Mouse (Mus musculus) retina, postnatal 1 day (tissue): ENCODE data around the gene Hoxc8.
A peak's percentile ranks its signal among the peaks of the same experiment; 100 is the strongest.

Experiments
- DNase-seq: peaks from one replicate; pipeline ENCODE4 v3.0.0-alpha.2; 2012

The Hoxc8 gene

GRCm38 (mm10) chr15:102984925-102985324, 5.5 kb upstream of the Hoxc8 start:
- DNase-seq: no peak

GRCm38 (mm10) chr15:102987124-102987833, 3.1 kb upstream of the Hoxc8 start:
- peak; percentile 93 for DNase-seq

DNA sequence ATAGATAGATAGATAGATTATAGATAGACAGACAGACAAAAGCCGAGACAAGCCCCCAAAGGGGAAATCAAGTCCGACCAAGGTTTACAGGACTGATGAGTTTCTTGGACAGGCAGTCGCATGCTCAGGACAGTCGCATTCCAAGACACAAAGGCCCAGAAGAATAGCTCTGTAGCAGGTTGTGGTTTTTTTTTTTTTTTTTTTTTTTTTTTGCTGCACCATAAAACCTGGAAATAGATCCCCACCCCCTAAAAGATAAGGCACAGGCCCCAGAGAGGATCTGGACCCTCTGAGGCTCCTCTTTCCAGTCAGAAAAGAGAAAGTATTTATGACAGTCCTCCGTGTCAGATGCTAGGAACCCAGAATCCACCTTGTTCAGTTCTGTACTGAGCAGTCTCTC, 2.3 kb upstream of the Hoxc8 start:
- no peak for DNase-seq

GRCm38 (mm10) chr15:102991782-102992181, 1.4 kb downstream of the Hoxc8 start:
- DNase-seq: no peak

- no peak for DNase-seq
These were observed 1.8 kb downstream of the Hoxc8 start for GRCm38 (mm10) chr15:102992206-102992605.

DNA sequence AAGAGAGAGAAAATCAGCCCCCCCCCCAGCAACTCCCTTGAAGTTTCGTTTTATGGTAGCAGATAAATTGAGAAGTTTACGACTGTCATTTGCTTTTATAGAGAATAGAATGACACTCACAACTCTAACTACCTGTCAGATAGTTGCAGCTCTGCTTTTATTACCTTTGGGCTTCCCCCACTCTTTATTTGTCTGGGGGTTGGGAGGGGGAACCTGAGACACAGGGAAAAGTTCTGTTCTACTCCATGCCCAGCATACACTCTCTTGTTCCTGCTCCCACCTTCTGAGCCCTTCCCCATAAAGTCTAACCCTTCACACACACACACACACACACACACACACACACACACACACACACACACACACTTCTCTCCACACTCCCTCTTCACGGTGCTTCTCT, 2.5 kb downstream of the Hoxc8 start:
- no peak for DNase-seq

DNA sequence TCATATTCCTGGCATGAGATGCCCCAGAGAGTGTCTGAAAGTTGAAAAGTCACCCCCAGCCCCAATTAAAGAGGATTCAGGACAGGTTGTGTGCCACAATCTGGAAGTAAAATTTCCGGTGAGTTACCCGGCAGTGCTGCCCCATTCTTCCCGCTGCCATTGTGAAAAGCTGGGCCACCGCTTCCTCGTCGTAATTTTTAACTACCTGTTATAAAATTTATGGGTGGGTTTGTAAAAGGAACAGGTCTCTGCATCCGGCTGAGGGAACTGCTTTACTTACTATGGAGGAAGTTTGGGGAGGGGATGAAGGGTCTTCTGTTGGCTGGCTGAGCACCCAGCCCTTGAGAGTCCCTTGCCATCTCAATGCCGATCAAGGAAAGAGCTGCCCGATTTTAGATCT, 6.1 kb downstream of the Hoxc8 start:
- no peak for DNase-seq

- DNase-seq: no peak
These were observed 7.0 kb downstream of the Hoxc8 start for GRCm38 (mm10) chr15:102997431-102997830.

GRCm38 (mm10) chr15:102997939-102998355, 7.5 kb downstream of the Hoxc8 start, which contains the start of gene Hoxc6:
Gene Hoxc6 (plus strand): TSS chr15:102998257.
- no peak for DNase-seq

DNA sequence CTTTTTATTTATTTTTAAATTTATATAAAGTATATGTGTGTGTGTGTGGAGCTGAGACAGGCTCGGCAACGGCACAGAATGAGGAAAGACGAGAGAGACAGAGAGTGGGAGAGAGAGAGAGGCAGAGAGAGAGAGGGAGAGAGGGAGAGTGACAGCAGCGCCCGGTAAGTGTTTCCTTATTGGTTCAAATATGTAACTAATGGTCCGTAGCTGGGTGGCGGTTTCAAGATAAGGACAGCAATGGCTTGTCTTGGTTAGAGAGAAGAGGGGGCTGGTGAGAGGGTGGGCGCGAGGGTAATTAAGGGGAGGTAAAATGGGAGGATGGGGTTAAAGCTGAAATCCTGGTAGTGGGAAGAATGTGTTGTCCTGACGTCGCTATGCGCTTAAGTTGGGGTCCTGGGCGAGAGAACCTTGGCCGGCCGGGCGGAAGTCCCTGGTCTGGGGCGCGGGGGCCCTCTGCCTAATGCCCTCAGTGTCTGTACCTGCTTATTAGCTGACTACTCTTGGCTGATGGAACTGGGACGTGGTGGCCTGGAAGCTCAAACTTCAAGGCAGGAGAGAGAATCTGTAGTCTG, 8.3 kb downstream of the Hoxc8 start:
- DNase-seq: no peak

DNA sequence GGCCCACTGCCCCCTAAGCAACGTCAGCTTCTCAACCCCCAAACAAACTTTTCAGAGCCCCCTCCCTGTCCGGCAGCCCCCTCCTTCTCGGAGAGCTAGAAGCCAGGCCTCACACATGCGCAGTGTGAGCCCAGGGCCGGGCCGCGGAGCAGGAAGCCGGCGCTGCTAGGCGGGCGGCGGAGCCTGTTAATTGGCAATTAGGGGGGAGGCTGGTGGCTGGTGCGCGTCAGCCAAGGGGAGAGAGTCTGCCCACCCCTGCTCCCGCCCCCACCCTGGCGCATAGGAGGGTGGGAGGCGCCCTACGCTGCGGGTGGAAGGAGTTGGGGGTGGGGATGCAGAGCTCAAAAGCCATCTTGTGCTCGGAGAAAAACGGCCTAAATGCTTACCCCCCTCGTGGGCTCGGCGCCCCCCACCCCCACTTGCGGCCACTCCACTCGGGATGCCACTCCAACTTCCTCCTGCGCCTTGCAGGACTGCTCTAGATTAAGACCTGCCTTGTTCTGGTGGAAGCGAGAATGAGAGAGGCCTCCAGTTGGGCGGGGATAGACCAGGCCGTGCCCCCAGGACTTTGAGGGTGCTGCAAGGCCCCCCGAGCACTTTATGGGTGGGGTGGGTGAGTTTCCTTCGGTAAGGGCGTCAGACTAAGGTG, 8.9 kb downstream of the Hoxc8 start:
- DNase-seq: peak; percentile 93

- no peak for DNase-seq
These were observed 9.5 kb downstream of the Hoxc8 start for GRCm38 (mm10) chr15:102999955-103000354.

- no peak for DNase-seq
These were observed 10.1 kb downstream of the Hoxc8 start for GRCm38 (mm10) chr15:103000501-103000901.

- DNase-seq: no peak
These were observed 11.0 kb downstream of the Hoxc8 start for GRCm38 (mm10) chr15:103001370-103001769.

- DNase-seq: no peak
These were observed 11.7 kb downstream of the Hoxc8 start for GRCm38 (mm10) chr15:103002156-103002555.

DNA sequence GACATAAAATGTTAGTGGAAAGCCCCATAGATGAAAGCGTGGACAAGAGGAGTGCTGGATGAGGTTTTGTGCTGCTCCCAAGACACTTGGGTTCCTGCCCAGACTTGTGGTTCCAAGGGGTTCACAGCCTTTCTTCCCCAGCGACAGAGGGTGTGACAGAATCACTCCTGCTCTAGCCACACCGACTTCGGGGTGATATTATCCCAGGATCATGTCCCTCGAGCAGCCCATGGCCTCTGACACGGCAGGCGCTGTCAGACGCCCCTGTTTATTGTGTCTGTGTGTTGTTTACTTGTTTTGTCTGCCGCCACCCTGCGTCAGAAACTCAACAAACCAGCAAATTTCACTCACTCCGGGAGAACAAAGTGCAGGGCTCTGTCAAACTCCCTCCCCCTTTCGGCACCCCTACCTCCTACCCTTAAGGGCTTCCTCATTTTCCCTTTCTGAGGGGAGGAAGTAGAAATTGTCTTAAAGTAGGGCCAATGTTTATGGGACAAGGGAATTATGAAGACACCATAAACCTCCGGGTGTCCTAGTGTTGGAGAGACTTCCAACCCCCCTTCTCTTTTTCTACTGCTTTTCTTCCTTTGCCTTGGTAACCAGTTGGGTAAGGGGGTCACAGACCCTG, 12.5 kb downstream of the Hoxc8 start:
- DNase-seq: no peak

- DNase-seq: no peak
These were observed 14.9 kb downstream of the Hoxc8 start for GRCm38 (mm10) chr15:103005308-103005707.

GRCm38 (mm10) chr15:103005797-103006196, 15.4 kb downstream of the Hoxc8 start:
- no peak for DNase-seq

GRCm38 (mm10) chr15:103006326-103006725, 15.9 kb downstream of the Hoxc8 start:
- DNase-seq: no peak

DNA sequence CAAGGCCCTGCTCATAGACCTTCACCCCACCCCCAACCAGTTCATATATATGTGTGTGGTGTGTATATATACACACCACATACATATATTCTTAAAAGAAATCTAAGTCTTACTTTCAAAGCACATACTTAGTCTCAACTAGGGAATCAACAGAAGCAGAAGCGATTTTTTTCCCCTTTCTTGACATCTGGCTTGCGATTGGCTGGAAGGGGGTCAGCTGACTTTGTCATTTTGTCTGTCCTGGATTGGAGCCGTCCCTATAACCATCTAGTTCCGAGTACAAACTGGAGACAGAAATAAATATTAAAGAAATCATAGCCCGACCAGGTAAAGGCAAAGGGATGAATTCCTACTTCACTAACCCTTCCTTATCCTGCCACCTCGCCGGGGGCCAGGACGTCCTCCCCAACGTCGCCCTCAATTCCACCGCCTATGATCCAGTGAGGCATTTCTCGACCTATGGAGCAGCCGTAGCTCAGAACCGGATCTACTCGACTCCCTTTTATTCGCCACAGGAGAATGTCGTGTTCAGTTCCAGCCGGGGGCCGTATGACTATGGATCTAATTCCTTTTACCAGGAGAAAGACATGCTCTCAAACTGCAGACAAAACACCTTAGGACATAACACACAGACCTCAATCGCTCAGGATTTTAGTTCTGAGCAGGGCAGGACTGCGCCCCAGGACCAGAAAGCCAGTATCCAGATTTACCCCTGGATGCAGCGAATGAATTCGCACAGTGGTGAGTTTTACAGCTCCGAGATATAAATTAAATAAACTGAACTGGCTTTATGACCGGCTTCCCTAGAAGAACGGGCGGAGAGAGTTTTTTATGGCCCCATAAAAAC, 19.1 kb downstream of the Hoxc8 start:
- DNase-seq: no peak

GRCm38 (mm10) chr15:103010112-103010846, 19.9 kb downstream of the Hoxc8 start:
- no peak for DNase-seq
